Mouse (Mus musculus) cerebellum, adult 2 months (tissue): Measurements from ENCODE around the gene Maip1.

ENCODE experiments used
- CTCF ChIP-seq: fragments of 200-500 bp; IDR thresholded peaks from 2 replicates; pipeline ENCODE4 v1.5.1; 2011; ENCODE audit warnings: low read depth, mild to moderate bottlenecking, control low read depth, low read length, moderate library complexity, borderline replicate concordance; ENCODE audit not compliant: insufficient read depth
- POLR2A ChIP-seq: fragments of 200-500 bp; IDR thresholded peaks from 2 replicates; pipeline ENCODE4 v1.6.1; 2011; ENCODE audit warnings: low read length, control low read depth, borderline replicate concordance; ENCODE audit not compliant: insufficient read depth

GRCm38 (mm10) chr1:57388402-57389155 lies 17.5 kb upstream of the Maip1 start:
- TF ChIP-seq CTCF, result no peak
- no peak for TF ChIP-seq POLR2A
